Comparison of ENCODE assay signal across 10 mouse cellular contexts in genomic region chr1:63763212-63763694, GRCm38 (mm10). TPM values are rescaled to one million over a fixed set of nuclear protein-coding genes. Genes with fewer than 3 reads are reported as not detected.
DNase-seq lines count a peak whose midpoint lies in the region; ATAC-seq and TF ChIP-seq lines count a peak whose summit lies in the region.
"Had no signal": no experiment of that assay in that cellular context is flagged by ENCODE, and none has a peak within 500 bp of the region (broad histone marks: within the 10 kb centered on the region; RNA-seq: fewer than 3 reads in every experiment).

No protein-coding gene starts in this region.

- no peaks in the 10 kb centered on the region for H3K9me3 ChIP-seq in midbrain, postnatal 0 days (ENCODE audit: low read length)
- H3K9me3 ChIP-seq: G1E had no signal

- H3K4me1 ChIP-seq in kidney, adult 2 months (ENCODE audit: control insufficient read depth, insufficient read depth, low read length) = no peaks in the 10 kb centered on the region
- peaks cover 11% of the 10 kb centered on the region for H3K4me1 ChIP-seq in midbrain, postnatal 0 days (ENCODE audit: insufficient read depth, low read length)

- H3K27me3 ChIP-seq in kidney, adult 2 months (replicated peaks; ENCODE audit: control insufficient read depth, insufficient read depth, low read length) = no peaks in the 10 kb centered on the region
- H3K27me3 ChIP-seq in midbrain, postnatal 0 days (ENCODE audit: insufficient read depth, low read length) = no peaks in the 10 kb centered on the region

- 7% methylated on average over 3 of the region's 3 CpGs for WGBS in kidney, adult 2 months
- 4% methylated on average over 3 of the region's 3 CpGs for WGBS in midbrain, postnatal 0 days

- H3K4me2 ChIP-seq in midbrain, postnatal 0 days (ENCODE audit: low read depth, low read length, poor library complexity, severe bottlenecking) = no peak overlapping the region

- H3K36me3 ChIP-seq in kidney, adult 2 months (ENCODE audit: control insufficient read depth, insufficient read depth, low read length) = no peaks in the 10 kb centered on the region
- H3K36me3 ChIP-seq in midbrain, postnatal 0 days (ENCODE audit: insufficient read depth, low read length) = no peaks in the 10 kb centered on the region
- H3K36me3 ChIP-seq: G1E had no signal

- no peak overlapping the region for H3K9ac ChIP-seq in midbrain, postnatal 0 days (replicated peaks; ENCODE audit: low read length, poor library complexity, severe bottlenecking)
- H3K9ac ChIP-seq: liver, embryonic 14.5 days had no signal

- DNase-seq in heart, adult 18-20 months = peak; percentile 24 to 35
- DNase-seq in heart, postnatal 25 days (ENCODE audit: low spot score) = no peak
- peak; percentile 71 to 78 for DNase-seq in cerebellum, postnatal 25 days
- peak; percentile 36 for DNase-seq in kidney, adult 2 months
- peak; percentile 60 to 83 for DNase-seq in left cerebral cortex, postnatal 25 days (ENCODE audit: low spot score in 2 of 2)
- peak; percentile 87 for DNase-seq in midbrain, postnatal 0 days (ENCODE audit: low spot score)
- DNase-seq in urinary bladder, postnatal 25 days (ENCODE audit: low spot score) = no peak

- H3K4me3 ChIP-seq in kidney, adult 2 months (ENCODE audit: insufficient read depth, low read depth, low read length) = no peak overlapping the region
- no peak overlapping the region for H3K4me3 ChIP-seq in midbrain, postnatal 0 days (ENCODE audit: low read depth, low read length)

- H3K27ac ChIP-seq in kidney, adult 2 months (ENCODE audit: insufficient read depth, low read depth, low read length) = no peak overlapping the region
- H3K27ac ChIP-seq in midbrain, postnatal 0 days (ENCODE audit: low read depth, low read length) = peak overlapping the region; percentile 70
- H3K27ac ChIP-seq: liver, embryonic 14.5 days had no signal

- 0 out of 2 replicates have a peak, but pooled peaks have one; percentile 10 for TF ChIP-seq CTCF in kidney, adult 2 months (conservative IDR thresholded peaks at IDR 0.05; ENCODE audit: insufficient read depth, insufficient read length, low read depth, low read length)
- TF ChIP-seq CTCF in midbrain, postnatal 0 days (IDR thresholded peaks at IDR 0.05) = peak; percentile 86

- intact Hi-C loops in heart, postnatal 25 days (cut with DNase I) = loop anchor here (1.0 to 10.0 kb wide), 4 partner anchors 262 to 683 kb away; no protein-coding TSS in a partner anchor
- intact Hi-C loops in left cerebral cortex, postnatal 25 days (cut with DNase I) = loop anchor here (1.0 to 10.0 kb wide), 7 partner anchors 98 to 772 kb away; partner anchors contain the start of gene Creb1

- peak; percentile 44 for ATAC-seq in granulocyte monocyte progenitor cell, adult 5-6 weeks (replicated peaks; ENCODE audit: poor library complexity, severe bottlenecking)
- peak; percentile 74 for ATAC-seq in midbrain, postnatal 0 days (ENCODE audit: low FRiP score)

- TF ChIP-seq POLR2A in kidney, adult 2 months (IDR thresholded peaks at IDR 0.05; ENCODE audit: low read depth, low read length) = no peak

RNA-seq across cellular contexts. Expression of gene 4933402D24Rik, which starts 5.8 kb away (rescaled TPM):
- not detected for total RNA-seq in heart, adult 18-20 months (2021)
- not detected for total RNA-seq in heart, postnatal 25 days (2021)
- total RNA-seq in granulocyte monocyte progenitor cell, adult 5-6 weeks (2014; fragmentation: Nextera tagmentation) = not detected in 2 replicates
- not detected in 2 replicates for total RNA-seq in granulocyte monocyte progenitor cell, adult 5-6 weeks (2017)
- polyA plus RNA-seq in kidney, adult 2 months (2012; rRNA removed) = not detected in 2 replicates
- not detected for total RNA-seq in left cerebral cortex, postnatal 25 days (2021)
- total RNA-seq in midbrain, postnatal 0 days (2014; rRNA removed) = not detected in 2 replicates
- polyA plus RNA-seq in midbrain, postnatal 0 days (2015; fragmentation: Nextera tagmentation; extraction: Ambion mirVana) = 0.31 and 0.42 TPM in 2 replicates
- polyA plus RNA-seq: G1E; liver, embryonic 14.5 days had no signal

RNA-seq across cellular contexts. Expression of gene Fastkd2, which starts 32.8 kb away (rescaled TPM):
- 10 to 100 TPM; 28.6 to 40.6 TPM for total RNA-seq in heart, adult 18-20 months (2021)
- total RNA-seq in heart, postnatal 25 days (2021) = 10 to 100 TPM; 30.7 to 34.4 TPM
- 34.0 and 65.6 TPM in 2 replicates for total RNA-seq in granulocyte monocyte progenitor cell, adult 5-6 weeks (2014; fragmentation: Nextera tagmentation)
- 35.7 and 43.0 TPM in 2 replicates for total RNA-seq in granulocyte monocyte progenitor cell, adult 5-6 weeks (2017)
- 5.5 and 7.2 TPM in 2 replicates for polyA plus RNA-seq in kidney, adult 2 months (2012; rRNA removed)
- total RNA-seq in left cerebral cortex, postnatal 25 days (2021) = 10 to 100 TPM; 22.0 to 22.5 TPM
- 12.7 and 16.3 TPM in 2 replicates for total RNA-seq in midbrain, postnatal 0 days (2014; rRNA removed)
- 23.9 and 24.2 TPM in 2 replicates for polyA plus RNA-seq in midbrain, postnatal 0 days (2015; fragmentation: Nextera tagmentation; extraction: Ambion mirVana)

RNA-seq across cellular contexts. Expression of gene Mdh1b, which starts 33.1 kb away (rescaled TPM):
- total RNA-seq in heart, adult 18-20 months (2021) = under 1 TPM in 1 of 2 experiments, not detected in 1; 0.21 TPM
- total RNA-seq in heart, postnatal 25 days (2021) = not detected
- total RNA-seq in granulocyte monocyte progenitor cell, adult 5-6 weeks (2014; fragmentation: Nextera tagmentation) = not detected in 2 replicates
- not detected in 2 replicates for total RNA-seq in granulocyte monocyte progenitor cell, adult 5-6 weeks (2017)
- polyA plus RNA-seq in kidney, adult 2 months (2012; rRNA removed) = 0.07 and 0.19 TPM in 2 replicates
- 1 to 10 TPM in 1 of 2 experiments, under 1 TPM in 1; 0.37 to 1.3 TPM for total RNA-seq in left cerebral cortex, postnatal 25 days (2021)
- 1.5 TPM in 1 of 2 replicates, not detected in the other for total RNA-seq in midbrain, postnatal 0 days (2014; rRNA removed)
- 0.75 and 0.80 TPM in 2 replicates for polyA plus RNA-seq in midbrain, postnatal 0 days (2015; fragmentation: Nextera tagmentation; extraction: Ambion mirVana)
- polyA plus RNA-seq: G1E; liver, embryonic 14.5 days had no signal

Comparison
In these comparisons a context has a peak if more than half of its experiments do, and no peak if none do; other contexts are left out.
1. DNase-seq: peak in heart, adult 18-20 months (2 of 2), cerebellum, postnatal 25 days (2 of 2), kidney, adult 2 months (single experiment), left cerebral cortex, postnatal 25 days (2 of 2) and midbrain, postnatal 0 days (single experiment); none in heart, postnatal 25 days (single experiment) and urinary bladder, postnatal 25 days (single experiment).